Mouse (Mus musculus): ENCODE measurements around the gene Wdr18. TPM values are rescaled to one million over a fixed set of nuclear protein-coding genes. Genes with fewer than 3 reads are reported as not detected.

Wdr18 gene
- 79.7 TPM for polyA plus RNA-seq (2017; shearing (Covaris generic))

DNA sequence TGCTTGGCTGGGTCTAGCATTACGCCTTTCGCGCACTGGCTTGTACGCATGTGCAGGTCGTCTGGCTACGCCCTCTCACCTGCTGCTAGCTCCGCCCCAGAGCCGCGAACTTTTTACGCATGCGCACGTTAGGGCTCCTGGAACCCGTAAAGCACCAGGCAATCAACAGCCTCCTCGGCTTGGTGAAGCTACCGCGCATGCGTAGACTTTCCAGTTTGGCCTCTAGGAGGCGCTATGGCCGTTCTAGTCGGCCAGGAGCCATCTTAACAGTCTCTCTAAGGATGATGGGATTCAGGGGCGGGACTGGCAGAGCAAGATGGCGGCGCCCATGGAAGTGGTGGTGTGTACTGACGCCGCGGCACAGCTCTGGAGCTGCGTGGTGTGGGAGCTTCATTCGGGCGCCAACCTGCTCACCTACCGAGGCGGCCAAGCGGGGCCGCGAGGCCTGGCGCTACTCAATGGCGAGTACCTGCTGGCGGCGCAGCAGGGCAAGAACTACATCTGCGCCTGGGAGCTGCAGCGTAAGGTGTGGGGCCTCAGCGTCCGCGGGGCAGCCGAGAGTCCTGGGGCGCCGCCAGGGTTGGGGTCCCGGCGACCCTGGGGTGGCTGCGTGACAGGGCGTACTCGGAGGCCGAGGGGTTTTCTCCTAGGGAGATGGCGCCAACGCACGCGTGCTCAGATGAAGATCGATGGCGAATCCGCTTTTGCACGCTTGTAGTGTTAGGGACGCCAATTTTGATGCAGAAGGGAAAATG is at the start of gene Wdr18:
Gene Wdr18, plus strand, starts transcription at position 306 of the 755 bp plus-strand sequence.

DNA sequence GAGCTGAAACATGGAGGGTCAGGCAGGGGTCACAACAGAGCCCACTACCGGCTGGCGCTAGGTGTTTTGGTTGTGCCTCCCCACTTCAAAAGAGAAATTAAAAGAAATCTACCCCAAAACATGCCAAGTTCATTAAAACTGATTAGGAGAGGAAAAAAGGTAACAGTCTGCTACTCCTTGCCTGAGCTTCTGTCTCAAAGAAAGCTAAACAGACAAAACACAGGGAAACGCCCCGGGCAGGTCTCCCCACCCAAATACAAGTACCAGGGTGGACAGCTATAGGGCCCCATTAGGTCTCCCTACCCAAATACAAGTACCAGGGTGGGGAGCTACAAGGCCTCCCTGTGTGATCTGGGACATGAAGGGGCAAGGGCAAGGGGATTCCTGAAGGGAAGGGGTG is 49.4 kb upstream of the Wdr18 start, which contains the start of gene Gm26602:
Gene Gm26602, plus strand, starts transcription at position 301 of the 400 bp plus-strand sequence.

GRCm38 (mm10) chr10:79916808-79917531 is 43.0 kb upstream of the Wdr18 start, which contains the start of gene Kiss1r:
Gene Kiss1r, plus strand, starts transcription at chr10:79916971.

DNA sequence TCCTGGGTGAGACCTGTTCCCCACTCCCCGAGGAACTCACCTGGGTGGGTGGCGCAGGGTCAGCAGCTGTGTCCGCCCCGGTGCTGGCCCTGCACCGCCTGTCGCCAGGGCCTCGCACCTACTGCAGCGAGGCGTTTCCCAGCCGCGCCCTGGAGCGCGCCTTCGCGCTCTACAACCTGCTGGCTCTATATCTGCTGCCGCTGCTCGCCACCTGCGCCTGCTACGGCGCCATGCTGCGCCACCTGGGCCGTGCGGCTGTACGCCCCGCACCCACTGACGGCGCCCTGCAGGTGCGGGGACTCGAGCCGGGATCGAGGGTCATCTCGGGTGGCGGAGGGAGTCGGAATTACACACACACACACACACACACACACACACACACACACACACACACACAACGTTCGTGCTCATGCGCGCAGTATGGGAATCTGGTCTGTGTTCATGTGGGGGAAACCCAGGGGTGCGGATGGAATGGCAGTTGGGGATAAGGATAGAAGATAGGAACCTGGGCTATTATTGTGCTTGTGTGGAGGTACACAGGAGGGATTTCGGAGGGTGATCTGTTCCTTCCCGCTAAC is 38.9 kb upstream of the Wdr18 start, which contains the start of gene R3hdm4:
Gene R3hdm4, minus strand, starts transcription at position 251 of the 578 bp plus-strand sequence.

GRCm38 (mm10) chr10:79926491-79927323 is 33.2 kb upstream of the Wdr18 start, which contains the start of gene Arid3a:
Gene Arid3a, plus strand, starts transcription at chr10:79927043.

DNA sequence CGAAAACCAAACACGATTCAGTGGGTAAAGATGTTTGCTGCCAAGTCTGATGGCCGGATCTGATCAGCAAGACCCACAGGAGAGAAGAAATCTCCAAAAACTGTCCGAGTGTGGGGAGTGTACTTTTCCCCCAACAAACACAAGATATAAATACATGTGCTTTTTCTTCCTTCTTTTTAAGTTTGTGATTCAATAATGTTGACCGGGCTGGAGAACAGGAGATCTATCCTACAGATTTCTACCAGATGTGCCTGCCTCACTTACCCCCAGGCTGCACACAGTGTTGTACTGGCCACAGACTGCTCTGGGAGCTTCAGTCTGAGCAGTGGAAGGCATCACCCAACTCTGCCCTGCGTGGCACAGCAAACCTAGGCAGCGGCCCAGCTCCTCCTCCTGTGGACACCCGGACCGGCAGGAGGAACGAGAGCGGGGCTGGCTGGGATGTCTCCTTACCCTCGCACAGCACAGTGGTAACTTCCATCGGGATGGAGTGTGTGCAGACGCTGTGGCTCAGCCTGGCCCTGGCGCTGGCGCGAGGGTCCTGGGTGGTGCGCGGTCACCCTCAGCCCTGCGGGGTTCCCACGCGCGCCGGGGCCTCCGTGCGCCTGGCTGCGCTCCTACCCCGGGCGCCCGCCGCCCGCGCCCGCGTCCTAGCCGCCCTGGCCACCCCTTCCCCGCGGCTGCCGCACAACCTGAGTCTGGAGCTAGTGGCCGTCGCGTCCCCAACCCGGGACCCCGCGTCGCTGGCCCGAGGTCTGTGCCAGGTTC is 10.6 kb downstream of the Wdr18 start, which contains the start of gene Grin3b:
Gene Grin3b, plus strand, starts transcription at position 301 of the 768 bp plus-strand sequence.

GRCm38 (mm10) chr10:79984195-79984816 is 24.4 kb downstream of the Wdr18 start, which contains the start of gene Tmem259:
Gene Tmem259, minus strand, starts transcription at chr10:79984330.

DNA sequence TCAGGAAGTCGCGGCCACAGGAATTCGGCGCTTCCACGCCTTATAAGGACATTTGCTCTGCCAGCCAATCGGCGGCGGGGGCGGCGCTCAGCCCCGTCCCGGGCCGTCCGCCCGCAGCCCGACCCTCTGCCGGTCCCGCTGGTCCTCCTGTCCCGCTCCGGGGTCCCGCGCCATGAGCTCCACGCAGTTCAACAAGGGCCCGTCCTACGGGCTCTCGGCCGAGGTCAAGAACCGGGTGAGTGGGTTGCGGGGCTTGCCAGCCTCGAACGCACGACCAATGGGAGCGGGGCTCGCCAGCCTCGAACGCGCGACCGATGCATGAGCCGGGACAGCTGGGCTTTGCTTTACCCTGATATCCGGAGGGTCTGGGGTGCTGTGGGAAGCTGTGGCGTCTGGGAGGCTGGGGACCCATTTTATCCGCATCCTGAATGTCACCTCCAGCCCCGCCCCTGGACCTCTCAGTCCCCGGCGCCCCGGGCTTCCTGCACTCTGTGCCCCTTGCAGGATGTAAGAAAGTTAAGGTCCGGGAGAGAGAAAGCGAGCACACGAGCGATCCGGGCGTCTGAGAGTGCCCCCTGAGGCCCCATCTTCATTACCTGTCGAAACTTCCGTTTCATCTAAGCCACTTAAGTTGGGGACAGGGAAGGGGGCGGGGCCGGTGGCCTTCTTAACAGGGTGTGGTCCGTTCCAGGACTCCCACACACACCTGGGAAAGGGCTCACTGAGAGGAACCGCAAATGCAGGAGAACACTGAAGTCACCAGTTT is 28.7 kb downstream of the Wdr18 start, which contains the start of gene Cnn2:
Gene Cnn2, plus strand, starts transcription at position 79 of the 766 bp plus-strand sequence.

DNA sequence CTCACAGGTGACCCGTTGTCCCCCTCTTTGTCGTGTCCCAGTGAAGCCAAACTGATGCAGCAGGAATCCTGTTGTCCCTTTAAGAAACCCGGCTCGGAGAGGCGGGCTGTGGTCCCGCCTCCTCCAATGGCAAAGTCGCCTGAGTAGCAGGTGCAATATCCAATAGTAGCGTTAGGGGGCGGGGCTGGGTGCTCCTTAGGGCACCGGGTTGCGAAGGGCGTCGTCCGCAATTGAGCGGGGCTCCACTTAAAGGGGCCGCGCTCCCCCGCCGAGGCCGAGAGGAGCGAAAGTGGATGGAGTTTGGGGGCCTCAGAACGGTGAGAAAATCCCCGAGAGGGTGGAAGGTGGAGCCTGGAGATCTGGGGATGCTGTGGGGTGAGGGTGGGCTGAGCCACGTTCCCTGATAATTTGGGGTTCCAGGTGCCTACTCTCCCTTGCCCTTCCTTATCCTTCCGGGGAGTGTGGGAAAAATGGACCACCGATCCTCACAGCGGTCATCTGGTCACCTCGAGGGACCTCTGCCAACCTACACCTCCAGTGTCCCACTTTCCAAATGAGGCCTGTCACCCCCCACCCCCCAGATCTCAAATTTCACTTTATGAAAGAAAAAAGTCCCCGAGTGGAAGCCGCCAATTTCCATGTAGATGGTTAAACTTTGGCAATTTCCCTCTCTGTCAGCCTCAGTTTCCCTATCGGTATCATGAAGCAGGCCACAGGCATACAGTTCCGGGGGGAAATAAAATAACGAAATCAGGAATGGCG is 36.5 kb downstream of the Wdr18 start, which contains the start of gene Abca7:
Gene Abca7, plus strand, starts transcription at position 223 of the 762 bp plus-strand sequence.

GRCm38 (mm10) chr10:80016511-80016910 is 56.6 kb downstream of the Wdr18 start, which contains the start of gene Arhgap45:
Gene Arhgap45, plus strand, starts transcription at chr10:80016653.

Other genes with a start within 250 kb of the Wdr18 start
- gene Hcn2, start 243.5 kb upstream of the Wdr18 start, polyA plus RNA-seq (2017; shearing (Covaris generic)), result not detected
- gene Polrmt, start 213.6 kb upstream of the Wdr18 start, polyA plus RNA-seq (2017; shearing (Covaris generic)), result 35.6 TPM
- gene Fgf22, start 205.1 kb upstream of the Wdr18 start, polyA plus RNA-seq (2017; shearing (Covaris generic)), result not detected
- 4.2 TPM for gene Rnf126, start 193.2 kb upstream of the Wdr18 start, polyA plus RNA-seq (2017; shearing (Covaris generic))
- gene Fstl3, start 182.9 kb upstream of the Wdr18 start, polyA plus RNA-seq (2017; shearing (Covaris generic)), result 0.52 TPM
- gene Prss57, start 169.2 kb upstream of the Wdr18 start, polyA plus RNA-seq (2017; shearing (Covaris generic)), result not detected
- 0.27 TPM for gene Palm, start 166.6 kb upstream of the Wdr18 start, polyA plus RNA-seq (2017; shearing (Covaris generic))
- gene Misp, start 139.2 kb upstream of the Wdr18 start, polyA plus RNA-seq (2017; shearing (Covaris generic)), result not detected
- 357 TPM for gene Ptbp1, start 105.7 kb upstream of the Wdr18 start, polyA plus RNA-seq (2017; shearing (Covaris generic))
- gene Prtn3, start 85.7 kb upstream of the Wdr18 start, polyA plus RNA-seq (2017; shearing (Covaris generic)), result not detected
- gene Plppr3, start 85.5 kb upstream of the Wdr18 start, polyA plus RNA-seq (2017; shearing (Covaris generic)), result 5.6 TPM
- not detected for gene Elane, start 73.9 kb upstream of the Wdr18 start, polyA plus RNA-seq (2017; shearing (Covaris generic))
- gene Cfd, start 69.3 kb upstream of the Wdr18 start, polyA plus RNA-seq (2017; shearing (Covaris generic)), result not detected
- gene Med16, start 51.2 kb upstream of the Wdr18 start, polyA plus RNA-seq (2017; shearing (Covaris generic)), result 18.3 TPM
- gene Gm26602, start 49.3 kb upstream of the Wdr18 start, polyA plus RNA-seq (2017; shearing (Covaris generic)), result 3.7 TPM
- gene Kiss1r, start 43.2 kb upstream of the Wdr18 start, polyA plus RNA-seq (2017; shearing (Covaris generic)), result 0.24 TPM
- 205 TPM for gene R3hdm4, start 38.9 kb upstream of the Wdr18 start, polyA plus RNA-seq (2017; shearing (Covaris generic))
- 7.4 TPM for gene Arid3a, start 33.1 kb upstream of the Wdr18 start, polyA plus RNA-seq (2017; shearing (Covaris generic))
- gene Grin3b, start 10.6 kb downstream of the Wdr18 start, polyA plus RNA-seq (2017; shearing (Covaris generic)), result 0.22 TPM
- gene Tmem259, start 24.2 kb downstream of the Wdr18 start, polyA plus RNA-seq (2017; shearing (Covaris generic)), result 3.8 TPM
- gene Cnn2, start 28.4 kb downstream of the Wdr18 start, polyA plus RNA-seq (2017; shearing (Covaris generic)), result 1,134 TPM
- 62.4 TPM for gene Abca7, start 36.3 kb downstream of the Wdr18 start, polyA plus RNA-seq (2017; shearing (Covaris generic))
- 911 TPM for gene Arhgap45, start 56.5 kb downstream of the Wdr18 start, polyA plus RNA-seq (2017; shearing (Covaris generic))
- 250 TPM for gene Polr2e, start 79.6 kb downstream of the Wdr18 start, polyA plus RNA-seq (2017; shearing (Covaris generic))
- gene Gpx4, start 87.0 kb downstream of the Wdr18 start, polyA plus RNA-seq (2017; shearing (Covaris generic)), result 504 TPM
- gene Sbno2, start 145.4 kb downstream of the Wdr18 start, polyA plus RNA-seq (2017; shearing (Covaris generic)), result 71.4 TPM
- gene Stk11, start 155.7 kb downstream of the Wdr18 start, polyA plus RNA-seq (2017; shearing (Covaris generic)), result 10.0 TPM
- gene Atp5d, start 178.5 kb downstream of the Wdr18 start, polyA plus RNA-seq (2017; shearing (Covaris generic)), result 362 TPM
- 2.3 TPM for gene Cbarp, start 180.7 kb downstream of the Wdr18 start, polyA plus RNA-seq (2017; shearing (Covaris generic))
- 1.5 TPM for gene Midn, start 188.1 kb downstream of the Wdr18 start, polyA plus RNA-seq (2017; shearing (Covaris generic))
- 293 TPM for gene Cirbp, start 205.8 kb downstream of the Wdr18 start, polyA plus RNA-seq (2017; shearing (Covaris generic))
- gene 1600002K03Rik, start 212.8 kb downstream of the Wdr18 start, polyA plus RNA-seq (2017; shearing (Covaris generic)), result 32.8 TPM
- 0.38 TPM for gene Efna2, start 219.3 kb downstream of the Wdr18 start, polyA plus RNA-seq (2017; shearing (Covaris generic))

All from CD4-positive, CD25-positive, alpha-beta regulatory T cell, adult 9 weeks (primary cell).